Mouse (Mus musculus): Measurements from ENCODE around the gene Igf2bp2. TPM values are rescaled to one million over a fixed set of nuclear protein-coding genes. Genes with fewer than 3 reads are reported as not detected.

Gene Igf2bp2
- 0.70 TPM for polyA plus RNA-seq (2015; fragmentation: Illumina TruSeq; extraction: RNeasy Lipid Tissue Mini Kit (QIAGEN cat#74804); ENCODE audit: insufficient read depth, low read depth, low replicate concordance)

DNA sequence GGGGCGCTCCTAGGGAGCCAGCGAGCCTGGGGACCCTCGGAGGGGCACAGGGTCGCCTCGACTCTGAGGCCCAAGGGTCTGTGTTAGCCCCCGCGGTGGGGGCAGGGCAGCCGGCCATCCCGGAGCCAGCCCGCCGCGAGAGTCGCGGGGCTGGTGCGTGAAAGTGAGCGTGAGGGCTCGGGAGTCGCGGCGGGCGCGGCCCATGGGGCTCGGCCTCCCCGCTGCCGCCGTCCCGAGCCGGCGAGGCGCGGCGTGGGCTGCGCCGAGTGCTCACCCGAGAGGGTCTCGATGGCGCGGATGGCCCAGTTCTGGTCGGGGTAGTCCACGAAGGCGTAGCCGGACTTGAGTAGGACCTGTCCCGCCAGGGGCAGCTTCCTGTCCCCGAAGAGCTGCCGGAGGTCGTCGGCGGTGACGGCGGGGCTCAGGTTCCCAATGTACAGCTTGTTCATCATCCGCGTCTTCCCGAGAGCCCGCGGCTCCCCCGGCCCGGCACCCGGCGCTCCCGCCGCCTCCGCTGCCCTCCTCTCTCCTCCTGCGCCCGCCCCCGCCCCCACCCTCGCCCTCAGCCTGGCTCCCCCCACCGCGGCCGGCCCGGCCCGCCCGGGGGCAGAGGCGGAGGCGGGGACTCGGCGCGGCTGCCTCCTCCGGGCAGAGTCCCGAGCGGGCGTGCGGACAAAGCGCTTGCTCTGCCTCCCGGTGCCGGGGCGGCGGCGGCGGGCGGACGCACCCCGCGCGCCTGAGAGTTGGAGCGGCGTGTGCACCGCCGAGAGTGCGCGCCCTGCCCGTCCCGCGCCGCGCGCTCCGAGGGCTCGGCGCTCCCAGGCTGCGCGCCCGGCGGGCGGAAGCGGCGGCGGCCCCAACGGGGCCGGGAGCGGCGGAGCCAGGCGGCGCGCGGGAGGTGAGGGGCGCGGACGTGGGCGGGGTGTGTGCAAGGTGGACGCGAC, at the start of gene Igf2bp2:
Gene Igf2bp2, minus strand, starts transcription at position 788 of the 944 bp plus-strand sequence.

DNA sequence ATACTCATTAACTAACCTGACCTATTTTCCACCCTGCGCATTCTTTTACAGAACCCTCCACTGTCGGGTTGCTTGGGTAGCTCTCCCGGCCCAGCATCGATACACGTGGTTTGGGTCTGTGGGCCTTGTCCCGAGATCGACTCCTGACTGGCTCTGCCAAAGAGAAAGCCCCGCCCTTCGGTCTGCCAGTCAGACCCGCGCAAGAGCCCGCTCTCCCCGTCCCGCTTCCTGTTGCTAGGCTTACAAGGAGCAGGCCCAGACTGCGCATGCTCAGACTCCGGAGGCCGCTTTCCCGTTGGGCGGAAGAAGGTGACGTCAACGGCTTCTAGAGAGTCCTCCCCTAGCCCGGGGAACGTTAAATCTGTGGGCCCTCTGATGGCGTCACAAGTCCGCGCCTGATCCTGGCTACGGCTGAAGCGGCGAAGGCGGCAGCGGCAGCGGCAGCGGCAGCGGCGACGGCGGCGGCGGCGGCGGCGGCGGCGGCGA, 154.0 kb downstream of the Igf2bp2 start, which contains the start of gene Senp2:
Gene Senp2, plus strand, starts transcription at position 386 of the 486 bp plus-strand sequence.

Other genes starting within 250 kb of the Igf2bp2 start
- 5.3 TPM for gene Tmem41a, start 215.7 kb downstream of the Igf2bp2 start, polyA plus RNA-seq (2015; fragmentation: Illumina TruSeq; extraction: RNeasy Lipid Tissue Mini Kit (QIAGEN cat#74804); ENCODE audit: insufficient read depth, low read depth, low replicate concordance)
- 0.26 TPM for gene Liph, start 167.6 kb downstream of the Igf2bp2 start, polyA plus RNA-seq (2015; fragmentation: Illumina TruSeq; extraction: RNeasy Lipid Tissue Mini Kit (QIAGEN cat#74804); ENCODE audit: insufficient read depth, low read depth, low replicate concordance)
- 8.5 TPM for gene Senp2, start 153.8 kb downstream of the Igf2bp2 start, polyA plus RNA-seq (2015; fragmentation: Illumina TruSeq; extraction: RNeasy Lipid Tissue Mini Kit (QIAGEN cat#74804); ENCODE audit: insufficient read depth, low read depth, low replicate concordance)
- 18.7 TPM for gene Tra2b, start 102.7 kb upstream of the Igf2bp2 start, polyA plus RNA-seq (2015; fragmentation: Illumina TruSeq; extraction: RNeasy Lipid Tissue Mini Kit (QIAGEN cat#74804); ENCODE audit: insufficient read depth, low read depth, low replicate concordance)

Measured in pancreas, adult 10 weeks (tissue).